Mouse (Mus musculus) small intestine, adult 2 months (tissue): Measurements from ENCODE around the gene Tomm7.

ENCODE experiments used
- CTCF ChIP-seq: fragments of 200-500 bp; IDR thresholded peaks from 2 replicates; pipeline ENCODE4 v1.5.1; 2012; ENCODE audit warnings: low read depth, mild to moderate bottlenecking, control low read depth, inconsistent platforms, low read length, moderate library complexity, mixed read lengths; ENCODE audit not compliant: insufficient replicate concordance, insufficient read length; ENCODE audit errors: extremely low read depth
- POLR2A ChIP-seq: fragments of 200-500 bp; IDR thresholded peaks from 2 replicates; pipeline ENCODE4 v1.6.1; 2012; ENCODE audit warnings: low read depth, mild to moderate bottlenecking, control low read depth, inconsistent platforms, low read length, moderate library complexity

DNA sequence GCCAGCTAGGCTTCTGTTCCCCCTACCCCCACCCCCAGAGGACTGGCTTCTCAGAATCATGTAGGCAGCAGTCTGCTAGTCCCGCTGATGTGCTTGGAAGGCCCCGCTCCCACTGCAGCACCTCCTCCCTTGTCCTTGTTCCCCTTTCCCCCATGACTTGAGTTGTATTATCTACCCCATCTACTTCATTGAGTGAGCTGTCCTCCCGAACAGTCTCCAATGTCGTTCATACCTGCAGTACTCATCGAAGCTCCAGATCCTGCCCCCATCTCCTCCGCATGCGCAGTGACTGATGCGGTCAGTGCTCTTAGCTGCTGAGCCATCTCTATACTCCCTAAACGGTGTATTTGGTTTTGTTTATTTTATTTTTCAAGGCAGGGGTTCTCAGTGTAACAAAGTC lies 17.8 kb upstream of the Tomm7 start:
- TF ChIP-seq CTCF (no peak), POLR2A (no peak)
